Comparison of ENCODE assay signal across 27 mouse cellular contexts in the genomic region with DNA sequence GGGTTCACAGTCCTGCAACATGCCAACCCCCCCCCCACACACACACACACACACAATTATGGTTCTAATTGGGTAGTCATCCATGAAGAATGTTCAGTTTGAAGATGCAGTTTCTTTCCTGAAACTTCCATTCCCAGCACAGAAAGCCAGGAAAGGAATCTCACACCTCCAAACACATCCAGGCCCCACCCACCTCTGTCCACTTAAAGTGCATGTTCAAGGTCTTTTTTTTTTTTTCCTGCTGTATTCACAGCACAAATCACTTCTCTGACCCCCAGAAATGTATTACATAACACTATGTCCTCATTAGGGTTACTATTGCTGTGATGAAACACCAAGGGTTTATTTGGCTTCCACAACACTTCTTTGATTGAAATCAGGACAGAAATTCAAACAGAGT. TPM values are rescaled to one million over a fixed set of nuclear protein-coding genes. Genes with fewer than 3 reads are reported as not detected.
DNase-seq lines count a peak whose midpoint lies in the region; ATAC-seq and TF ChIP-seq lines count a peak whose summit lies in the region.
"Had no signal": no experiment of that assay in that cellular context is flagged by ENCODE, and none has a peak within 500 bp of the region (broad histone marks: within the 10 kb centered on the region; RNA-seq: fewer than 3 reads in every experiment).

No protein-coding gene starts in this region.

- no peak for TF ChIP-seq CTCF in liver, adult 2 months (IDR thresholded peaks at IDR 0.05; ENCODE audit: low read depth, low read length)

- DNase-seq in liver, adult 2 months (ENCODE audit: extremely low read depth, low read depth, low spot score) = peak; percentile 13
- no peak for DNase-seq in liver
- DNase-seq in ES-CJ7 (ENCODE audit: low read depth, low spot score) = peak; percentile 68
- DNase-seq in Muller cell, postnatal 12 days (ENCODE audit: inconsistent ontology term) = peak; percentile 19
- DNase-seq in ZHBTc4 (ENCODE audit: low read depth, low spot score) = peak; percentile 72
- DNase-seq in kidney, adult 11 months = no peak
- DNase-seq in spleen, postnatal 36 days (ENCODE audit: low spot score in 2 of 2) = no peak
- DNase-seq: adrenal gland, adult 2 months; adrenal gland, postnatal 10 days; adrenal gland, postnatal 25 days; B cell, adult 2 months; cerebellum, adult 11-12 months; cerebellum, adult 2 months; cerebellum, adult 9-10 months; cerebellum, postnatal 10 days; cerebellum, postnatal 25 days had no signal

- no peak for TF ChIP-seq POLR2A in liver, adult 2 months (IDR thresholded peaks at IDR 0.05; ENCODE audit: extremely low read depth, insufficient read depth, low read length)

- H3K4me3 ChIP-seq in liver, adult 2 months (ENCODE audit: insufficient read depth, low read depth, low read length) = no peak overlapping the region
- no peak overlapping the region for H3K4me3 ChIP-seq in forebrain, embryonic 15.5 days
- H3K4me3 ChIP-seq: embryonic facial prominence, embryonic 10.5 days; embryonic facial prominence, embryonic 12.5 days; forebrain, embryonic 13.5 days had no signal

- no peaks in the 10 kb centered on the region for H3K4me1 ChIP-seq in liver, adult 2 months (ENCODE audit: control insufficient read depth, insufficient read depth, low read length)
- no peaks in the 10 kb centered on the region for H3K4me1 ChIP-seq in forebrain, embryonic 15.5 days
- H3K4me1 ChIP-seq: embryonic facial prominence, embryonic 10.5 days; embryonic facial prominence, embryonic 12.5 days; forebrain, embryonic 13.5 days had no signal

- no peak overlapping the region for H3K9ac ChIP-seq in liver, adult 2 months (ENCODE audit: low read depth, low read length)
- H3K9ac ChIP-seq in forebrain, embryonic 15.5 days (replicated peaks) = no peak overlapping the region
- H3K9ac ChIP-seq: embryonic facial prominence, embryonic 12.5 days; forebrain, embryonic 13.5 days had no signal

- ATAC-seq in forebrain, embryonic 15.5 days (replicated peaks) = no peak
- ATAC-seq: CD4-positive, CD25-positive, alpha-beta regulatory T cell, adult 4 months; forebrain, embryonic 13.5 days; forebrain, embryonic 16.5 days had no signal

- H3K9me3 ChIP-seq in forebrain, embryonic 15.5 days = no peaks in the 10 kb centered on the region
- H3K9me3 ChIP-seq: G1E had no signal

- no peaks in the 10 kb centered on the region for H3K27me3 ChIP-seq in liver, adult 2 months (ENCODE audit: control insufficient read depth, insufficient read depth, low read length)
- H3K27me3 ChIP-seq in forebrain, embryonic 15.5 days = no peaks in the 10 kb centered on the region
- H3K27me3 ChIP-seq: CH12.LX; embryonic facial prominence, embryonic 12.5 days; forebrain, embryonic 13.5 days had no signal

- H3K36me3 ChIP-seq in liver, adult 2 months (ENCODE audit: control insufficient read depth, insufficient read depth, low read length) = no peaks in the 10 kb centered on the region
- no peaks in the 10 kb centered on the region for H3K36me3 ChIP-seq in forebrain, embryonic 15.5 days
- H3K36me3 ChIP-seq: embryonic facial prominence, embryonic 10.5 days; embryonic facial prominence, embryonic 12.5 days; G1E had no signal

- H3K79me2 ChIP-seq in liver, adult 2 months (ENCODE audit: control insufficient read depth, insufficient read depth, low read length) = no peaks in the 10 kb centered on the region

- no peak overlapping the region for H3K4me2 ChIP-seq in forebrain, embryonic 15.5 days (replicated peaks)
- H3K4me2 ChIP-seq: embryonic facial prominence, embryonic 12.5 days; forebrain, embryonic 13.5 days had no signal

- H3K27ac ChIP-seq in liver, adult 2 months (replicated peaks; ENCODE audit: insufficient read depth, low read depth, low read length) = no peak overlapping the region
- H3K27ac ChIP-seq in forebrain, embryonic 15.5 days (replicated peaks) = no peak overlapping the region
- H3K27ac ChIP-seq: embryonic facial prominence, embryonic 10.5 days; embryonic facial prominence, embryonic 12.5 days; forebrain, embryonic 13.5 days had no signal

RNA-seq across cellular contexts. Expression of gene AU018091, which starts 4.0 kb away (rescaled TPM):
- total RNA-seq in liver, adult 2 months (2014; rRNA removed) = not detected in 2 replicates
- not detected in 2 replicates for polyA plus RNA-seq in liver, adult 2 months (2012; rRNA removed)
- polyA plus RNA-seq in forebrain, embryonic 15.5 days (2015; fragmentation: Nextera tagmentation; extraction: Ambion mirVana) = not detected in 2 replicates
- total RNA-seq: adrenal gland, adult 2 months; adrenal gland, postnatal 10 days; adrenal gland, postnatal 25 days; adrenal gland, postnatal 4 days had no signal
- polyA plus RNA-seq: adrenal gland, adult 2 months; CD4-positive, CD25-positive, alpha-beta regulatory T cell, adult 4 months; cerebellum, adult 2 months; cortical plate, adult 2 months; forebrain, embryonic 13.5 days; forebrain, embryonic 16.5 days; frontal cortex, adult 2 months; G1E had no signal

Comparison
In these comparisons a context has a peak if more than half of its experiments do, and no peak if none do; other contexts are left out.
1. DNase-seq: peak in liver, adult 2 months (single experiment), ES-CJ7 (single experiment), Muller cell, postnatal 12 days (single experiment) and ZHBTc4 (single experiment); none in liver (single experiment), kidney, adult 11 months (single experiment) and spleen, postnatal 36 days (0 of 2).